Mouse (Mus musculus) natural killer cell, adult 2 months (primary cell): ENCODE results near the gene Prkag2.

Experiments used
- DNase-seq, 2 experiments: peaks; one replicate each; pipeline ENCODE4 v3.0.0; 2022; ENCODE audit warnings: low spot score in 2 of 2

Gene Prkag2

GRCm38 (mm10) chr5:24968792-24969191, 131.7 kb downstream of the Prkag2 start:
- no peak for DNase-seq

- DNase-seq, result no peak
Observed at GRCm38 (mm10) chr5:24967898-24968535, 132.4 kb downstream of the Prkag2 start.

- no peak for DNase-seq
Observed at GRCm38 (mm10) chr5:24963776-24964175, 136.7 kb downstream of the Prkag2 start.

- DNase-seq, result no peak
Observed at GRCm38 (mm10) chr5:24960791-24961190, 139.7 kb downstream of the Prkag2 start.

- DNase-seq, result no peak
Observed at GRCm38 (mm10) chr5:24959758-24960157, 140.7 kb downstream of the Prkag2 start.

- DNase-seq, result no peak
Observed at GRCm38 (mm10) chr5:24958596-24958995, 141.8 kb downstream of the Prkag2 start.

GRCm38 (mm10) chr5:24956891-24957290, 143.6 kb downstream of the Prkag2 start:
- DNase-seq, result no peak

GRCm38 (mm10) chr5:24952842-24953741, 147.3 kb downstream of the Prkag2 start:
- no peak for DNase-seq

- no peak for DNase-seq
Observed at GRCm38 (mm10) chr5:24952212-24952611, 148.2 kb downstream of the Prkag2 start.

GRCm38 (mm10) chr5:24950891-24951574, 149.4 kb downstream of the Prkag2 start:
- no peak for DNase-seq

- no peak for DNase-seq
Observed at GRCm38 (mm10) chr5:24950039-24950438, 150.4 kb downstream of the Prkag2 start.

GRCm38 (mm10) chr5:24938046-24938822, 162.2 kb downstream of the Prkag2 start:
- no peak for DNase-seq

- DNase-seq, result no peak
Observed at GRCm38 (mm10) chr5:24936451-24936850, 164.0 kb downstream of the Prkag2 start.

GRCm38 (mm10) chr5:24935446-24935845, 165.0 kb downstream of the Prkag2 start:
- DNase-seq, result no peak

GRCm38 (mm10) chr5:24933760-24934159, 166.7 kb downstream of the Prkag2 start:
- no peak for DNase-seq

GRCm38 (mm10) chr5:24931578-24932185, 168.8 kb downstream of the Prkag2 start:
- DNase-seq, result no peak

- no peak for DNase-seq
Observed at GRCm38 (mm10) chr5:24930831-24931577, 169.4 kb downstream of the Prkag2 start.

GRCm38 (mm10) chr5:24928816-24929215, 171.6 kb downstream of the Prkag2 start:
- no peak for DNase-seq

- no peak for DNase-seq
Observed at GRCm38 (mm10) chr5:24927706-24928105, 172.7 kb downstream of the Prkag2 start.

GRCm38 (mm10) chr5:24919155-24919554, 181.3 kb downstream of the Prkag2 start:
- DNase-seq, result no peak
